Comparison of ENCODE assay signal across 4 mouse cellular contexts in the genomic region with DNA sequence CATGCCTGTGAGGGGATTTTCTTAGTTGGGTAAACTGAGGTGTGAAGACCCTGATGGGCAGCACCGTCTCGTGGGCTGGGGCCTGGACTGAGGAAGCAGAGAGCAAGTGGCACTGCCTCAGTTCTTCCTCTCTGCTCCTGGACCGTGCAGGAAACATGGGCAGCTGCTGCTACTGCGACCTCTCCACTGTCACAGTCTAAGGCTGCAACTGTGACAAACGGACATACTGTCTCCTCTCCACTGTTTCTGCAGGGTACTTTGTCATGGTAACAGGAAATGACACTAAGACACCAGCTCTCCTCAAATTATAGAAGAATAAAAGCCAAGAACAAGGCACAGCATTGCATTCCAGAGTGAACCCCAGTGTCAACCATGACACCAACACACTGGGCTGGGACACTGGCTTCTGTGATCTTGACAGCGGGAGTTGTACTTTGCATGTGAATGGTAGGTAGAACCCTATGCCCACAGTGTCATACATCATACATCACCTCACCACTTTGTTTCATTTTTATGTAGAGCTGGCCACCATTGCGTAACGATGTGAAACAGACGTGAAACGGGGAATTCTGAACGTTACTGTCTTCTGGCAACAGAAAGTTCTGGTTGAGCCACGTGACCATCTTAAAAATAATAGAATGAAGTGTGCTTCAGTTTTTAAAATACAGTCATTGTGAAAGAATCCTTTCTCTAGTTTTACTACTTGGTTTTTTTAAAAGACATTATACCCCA.
"Had no signal": no experiment of that assay in that cellular context is flagged by ENCODE, and none has a peak within 500 bp of the region (broad histone marks: within the 10 kb centered on the region; RNA-seq: fewer than 3 reads in every experiment).

No protein-coding gene starts in this region.

- DNase-seq: kidney, adult 9 months; left cerebral cortex, postnatal 4 days; lung, adult 18-20 months; thymus, postnatal 4 days had no signal
